Mouse (Mus musculus): Measurements from ENCODE around the gene Pde10a.

DNA sequence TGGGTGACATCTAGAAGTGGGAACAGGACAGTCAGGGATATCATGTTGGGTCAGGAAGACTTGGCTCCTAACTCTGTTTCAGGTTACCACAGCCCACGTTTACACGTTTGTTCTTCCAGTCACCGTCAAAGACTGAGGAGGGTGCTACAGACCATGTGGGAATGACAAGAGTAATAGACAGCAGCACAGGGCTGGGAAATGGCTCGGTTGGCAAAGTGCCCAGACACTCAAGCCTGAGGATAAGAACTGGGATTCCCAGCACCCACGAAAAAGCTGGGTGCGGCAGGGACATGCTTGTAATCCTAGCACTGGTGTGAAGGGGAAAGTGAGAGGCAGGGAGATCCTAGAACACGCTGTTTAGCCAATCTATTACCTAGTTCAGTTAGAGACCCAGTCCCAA is 322.4 kb downstream of the Pde10a start:
- TF ChIP-seq CTCF (IDR thresholded peaks at IDR 0.05; ENCODE audit: low read depth) (no peak), EP300 (IDR thresholded peaks at IDR 0.05; ENCODE audit: low read depth) (no peak)

Measured in heart, postnatal 0 days (tissue).